Mouse (Mus musculus) embryonic facial prominence, embryonic 13.5 days (tissue): Measurements from ENCODE around the gene Pomp. TPM values are rescaled to one million over a fixed set of nuclear protein-coding genes. Genes with fewer than 3 reads are reported as not detected.

ENCODE experiments used
- ATAC-seq: fragments of 200-750 bp; cut with Nextera tagmentation; 2 replicates; pipeline ENCODE4 v1.8.0; 2017; ENCODE audit warnings: low read depth; ENCODE audit not compliant: insufficient number of reproducible peaks, insufficient read depth, low FRiP score, low TSS enrichment
- H3K27ac ChIP-seq: fragments of 300-500 bp; sonication (generic); 2 replicates; pipeline ENCODE4 v1.5.1; 2015; ENCODE audit warnings: moderate library complexity, mild to moderate bottlenecking, inconsistent platforms
- H3K27me3 ChIP-seq: fragments of 300-500 bp; sonication (generic); 2 replicates; pipeline ENCODE4 v1.6.1; 2015; ENCODE audit warnings: mild to moderate bottlenecking, inconsistent platforms
- H3K36me3 ChIP-seq: fragments of 300-500 bp; sonication (generic); 2 replicates; pipeline ENCODE4 v1.6.1; 2015; ENCODE audit warnings: mild to moderate bottlenecking, inconsistent platforms
- H3K4me1 ChIP-seq: fragments of 300-500 bp; sonication (generic); 2 replicates; pipeline ENCODE4 v1.6.1; 2015; ENCODE audit warnings: inconsistent platforms
- H3K4me2 ChIP-seq: fragments of 300-500 bp; sonication (generic); 2 replicates; pipeline ENCODE4 v1.6.1; 2015; ENCODE audit warnings: moderate library complexity, mild to moderate bottlenecking, inconsistent platforms
- H3K4me3 ChIP-seq: fragments of 300-500 bp; sonication (generic); 2 replicates; pipeline ENCODE4 v1.5.1; 2015; ENCODE audit warnings: mild to moderate bottlenecking, inconsistent platforms
- H3K9ac ChIP-seq: fragments of 300-500 bp; sonication (generic); 2 replicates; pipeline ENCODE4 v1.6.1; 2015; ENCODE audit warnings: mild to moderate bottlenecking, inconsistent platforms
- H3K9me3 ChIP-seq: fragments of 300-500 bp; sonication (generic); 2 replicates; pipeline ENCODE4 v1.6.1; 2016; ENCODE audit warnings: inconsistent platforms
- WGBS: fragments of 180-500 bp; shearing (Covaris S2); methylation state at CpG from one replicate; pipeline ENCODE4 v1.1.7; 2015; ENCODE audit warnings: mixed read lengths; 5-methylcytosine and 5-hydroxymethylcytosine counted together
- polyA plus RNA-seq: library from polyadenylated mRNA; unstranded; fragments of >200 nt; fragmentation: Nextera tagmentation; extraction: Ambion mirVana; gene quantifications from 2 replicates; pipeline ENCODE4 v1.2.1, GENCODE M21; 2015

The Pomp gene
- polyA plus RNA-seq, 1 experiment from 2014 or later: 500 TPM

- H3K9ac ChIP-seq: no peak overlapping the region
- no peaks in the 10 kb centered on the region for H3K9me3 ChIP-seq
- WGBS: 86% methylated on average over 6 of the region's 6 CpGs
- no peak for ATAC-seq
- no peak overlapping the region for H3K4me2 ChIP-seq
- no peak overlapping the region for H3K4me3 ChIP-seq
- peaks cover 95% of the 10 kb centered on the region for H3K36me3 ChIP-seq
- peak overlapping the region; percentile 69 for H3K27ac ChIP-seq
- no peaks in the 10 kb centered on the region for H3K4me1 ChIP-seq
- H3K27me3 ChIP-seq: no peaks in the 10 kb centered on the region
Measured at GRCm38 (mm10) chr5:147869568-147869967, 9.3 kb downstream of the Pomp start.

GRCm38 (mm10) chr5:147870296-147870695 is 10.0 kb downstream of the Pomp start:
- Histone ChIP-seq H3K4me1 (no peaks in the 10 kb centered on the region), H3K4me2 (no peak overlapping the region), H3K4me3 (no peak overlapping the region), H3K36me3 (peaks cover 95% of the 10 kb centered on the region), H3K9me3 (no peaks in the 10 kb centered on the region), H3K27me3 (no peaks in the 10 kb centered on the region), H3K27ac (peak overlapping the region; percentile 69; the same call in 1 of the 2 replicates), H3K9ac (no peak overlapping the region)
- WGBS: 83% methylated on average over 1 of the region's 1 CpGs
- peak; percentile 33; the same call in 1 of the 2 replicates for ATAC-seq

GRCm38 (mm10) chr5:147871091-147871820 is 11.0 kb downstream of the Pomp start:
- 81% methylated on average over 15 of the region's 15 CpGs for WGBS
- no peak overlapping the region for H3K4me2 ChIP-seq
- H3K4me1 ChIP-seq: no peaks in the 10 kb centered on the region
- no peak overlapping the region for H3K9ac ChIP-seq
- no peaks in the 10 kb centered on the region for H3K27me3 ChIP-seq
- H3K4me3 ChIP-seq: no peak overlapping the region
- no peak for ATAC-seq
- no peaks in the 10 kb centered on the region for H3K9me3 ChIP-seq
- peaks cover 95% of the 10 kb centered on the region for H3K36me3 ChIP-seq
- H3K27ac ChIP-seq: no peak overlapping the region

- no peaks in the 10 kb centered on the region for H3K27me3 ChIP-seq
- no peaks in the 10 kb centered on the region for H3K9me3 ChIP-seq
- no peak overlapping the region for H3K4me2 ChIP-seq
- no peak overlapping the region for H3K27ac ChIP-seq
- H3K4me1 ChIP-seq: no peaks in the 10 kb centered on the region
- peaks cover 93% of the 10 kb centered on the region for H3K36me3 ChIP-seq
- ATAC-seq: no peak
- 94% methylated on average over 18 of the region's 18 CpGs for WGBS
- H3K4me3 ChIP-seq: no peak overlapping the region
- H3K9ac ChIP-seq: no peak overlapping the region
Measured at GRCm38 (mm10) chr5:147874491-147875065, 14.3 kb downstream of the Pomp start.

GRCm38 (mm10) chr5:147875210-147875609 is 14.9 kb downstream of the Pomp start:
- H3K4me2 ChIP-seq: no peak overlapping the region
- no peaks in the 10 kb centered on the region for H3K4me1 ChIP-seq
- WGBS: 94% methylated on average over 8 of the region's 8 CpGs
- no peak for ATAC-seq
- H3K9me3 ChIP-seq: no peaks in the 10 kb centered on the region
- H3K27me3 ChIP-seq: no peaks in the 10 kb centered on the region
- H3K4me3 ChIP-seq: no peak overlapping the region
- no peak overlapping the region for H3K27ac ChIP-seq
- peaks cover 93% of the 10 kb centered on the region for H3K36me3 ChIP-seq
- H3K9ac ChIP-seq: no peak overlapping the region

- H3K9me3 ChIP-seq: no peaks in the 10 kb centered on the region
- 81% methylated on average over 6 of the region's 6 CpGs for WGBS
Measured at GRCm38 (mm10) chr5:147877520-147877919, 17.3 kb downstream of the Pomp start.

GRCm38 (mm10) chr5:147879971-147880682 is 19.9 kb downstream of the Pomp start:
- no peaks in the 10 kb centered on the region for H3K4me1 ChIP-seq
- H3K9me3 ChIP-seq: no peaks in the 10 kb centered on the region
- no peak for ATAC-seq
- H3K27ac ChIP-seq: no peak overlapping the region
- no peaks in the 10 kb centered on the region for H3K27me3 ChIP-seq
- WGBS: 90% methylated on average over 17 of the region's 17 CpGs
- no peak overlapping the region for H3K9ac ChIP-seq
- no peak overlapping the region for H3K4me2 ChIP-seq
- no peak overlapping the region for H3K4me3 ChIP-seq
- H3K36me3 ChIP-seq: peaks cover 60% of the 10 kb centered on the region

More at GRCm38 (mm10) chr5:147877520-147877919, 17.3 kb downstream of the Pomp start:
- no peak overlapping the region for H3K9ac ChIP-seq
- no peaks in the 10 kb centered on the region for H3K4me1 ChIP-seq
- H3K4me2 ChIP-seq: no peak overlapping the region
- peaks cover 84% of the 10 kb centered on the region for H3K36me3 ChIP-seq
- no peak for ATAC-seq
- no peak overlapping the region for H3K4me3 ChIP-seq
- no peaks in the 10 kb centered on the region for H3K27me3 ChIP-seq
- no peak overlapping the region for H3K27ac ChIP-seq

GRCm38 (mm10) chr5:147883581-147883980 is 23.3 kb downstream of the Pomp start:
- no peak overlapping the region for H3K4me3 ChIP-seq
- ATAC-seq: no peak
- H3K27ac ChIP-seq: no peak overlapping the region
- no peak overlapping the region for H3K9ac ChIP-seq
- 89% methylated on average over 6 of the region's 6 CpGs for WGBS
- no peaks in the 10 kb centered on the region for H3K9me3 ChIP-seq
- H3K4me1 ChIP-seq: no peaks in the 10 kb centered on the region
- H3K27me3 ChIP-seq: no peaks in the 10 kb centered on the region
- H3K36me3 ChIP-seq: peaks cover 27% of the 10 kb centered on the region
- no peak overlapping the region for H3K4me2 ChIP-seq

- no peak for ATAC-seq
- H3K4me3 ChIP-seq: no peak overlapping the region
- 90% methylated on average over 10 of the region's 12 CpGs for WGBS
- peaks cover 14% of the 10 kb centered on the region for H3K27me3 ChIP-seq
- no peaks in the 10 kb centered on the region for H3K4me1 ChIP-seq
- H3K27ac ChIP-seq: no peak overlapping the region
- H3K9me3 ChIP-seq: no peaks in the 10 kb centered on the region
- H3K4me2 ChIP-seq: no peak overlapping the region
- H3K36me3 ChIP-seq: no peaks in the 10 kb centered on the region
- no peak overlapping the region for H3K9ac ChIP-seq
Measured at GRCm38 (mm10) chr5:147888313-147889297, 28.3 kb downstream of the Pomp start.

- Histone ChIP-seq H3K27me3 (peaks cover 26% of the 10 kb centered on the region), H3K4me1 (peaks cover 10% of the 10 kb centered on the region), H3K36me3 (no peaks in the 10 kb centered on the region), H3K27ac (no peak overlapping the region), H3K4me3 (no peak overlapping the region), H3K9ac (no peak overlapping the region), H3K4me2 (no peak overlapping the region), H3K9me3 (no peaks in the 10 kb centered on the region)
- ATAC-seq: no peak
- WGBS: 33% methylated on average over 6 of the region's 6 CpGs
Measured at GRCm38 (mm10) chr5:147892735-147893134, 32.5 kb downstream of the Pomp start.

GRCm38 (mm10) chr5:147893143-147893542 is 32.9 kb downstream of the Pomp start:
- Histone ChIP-seq H3K27ac (no peak overlapping the region), H3K4me3 (peak overlapping the region; percentile 70; the same call in 1 of the 2 replicates), H3K9me3 (no peaks in the 10 kb centered on the region), H3K4me1 (peaks cover 10% of the 10 kb centered on the region), H3K27me3 (peaks cover 26% of the 10 kb centered on the region), H3K4me2 (peak overlapping the region; percentile 94; the same call in 1 of the 2 replicates), H3K36me3 (no peaks in the 10 kb centered on the region), H3K9ac (no peak overlapping the region)
- WGBS: 17% methylated on average over 9 of the region's 9 CpGs
- ATAC-seq: no peak
